Mouse (Mus musculus) spleen, adult 2 months (tissue): ENCODE results near the gene Klhl26.

Experiments
- CTCF ChIP-seq: fragments of 200-500 bp; IDR thresholded peaks from 2 replicates; pipeline ENCODE4 v1.5.1; 2011; ENCODE audit warnings: mild to moderate bottlenecking, inconsistent platforms; ENCODE audit not compliant: insufficient read depth, insufficient read length, insufficient replicate concordance; ENCODE audit errors: extremely low read depth
- POLR2A ChIP-seq: fragments of 200-500 bp; IDR thresholded peaks from 2 replicates; pipeline ENCODE4 v1.6.1; 2011; ENCODE audit warnings: low read depth, low read length, inconsistent platforms

- TF ChIP-seq POLR2A (no peak), CTCF (no peak)
Measured at GRCm38 (mm10) chr8:70443326-70443725, 33.4 kb downstream of the Klhl26 start.
